Mouse (Mus musculus) E14TG2a.4 (cell line): ENCODE measurements around the gene Tent5a.

Experiments
- CTCF ChIP-seq: conservative IDR thresholded peaks from 2 replicates; pipeline ENCODE4 v1.5.1; 2014; ENCODE audit warnings: low read length
- NANOG ChIP-seq: IDR thresholded peaks from 2 replicates; pipeline ENCODE4 v1.6.1; 2014; ENCODE audit warnings: borderline replicate concordance, low read length, mixed read lengths

- no peak for TF ChIP-seq CTCF
- TF ChIP-seq NANOG: no peak
Observed at GRCm38 (mm10) chr9:85376643-85377307, 49.6 kb upstream of the Tent5a start.
